Mouse (Mus musculus): ENCODE measurements around the gene Clip2. TPM values are rescaled to one million over a fixed set of nuclear protein-coding genes. Genes with fewer than 3 reads are reported as not detected.

Gene Clip2
- polyA plus RNA-seq, 1 experiment, result 20.3 TPM

GRCm38 (mm10) chr5:134468158-134468765 lies 84.0 kb downstream of the Clip2 start:
- no peak overlapping the region for H3K27ac ChIP-seq (ENCODE audit: insufficient read depth, low read length)
- no peaks in the 10 kb centered on the region for H3K4me1 ChIP-seq (ENCODE audit: control insufficient read depth, insufficient read depth, low read length)
- TF ChIP-seq CTCF (IDR thresholded peaks at IDR 0.05; ENCODE audit: borderline replicate concordance, insufficient read depth, low read length) (no peak), POLR2A (IDR thresholded peaks at IDR 0.05; ENCODE audit: low read depth, low read length) (no peak)
- H3K4me3 ChIP-seq (ENCODE audit: insufficient read depth, low read length), result no peak overlapping the region

GRCm38 (mm10) chr5:134467030-134467549 lies 85.1 kb downstream of the Clip2 start:
- no peaks in the 10 kb centered on the region for H3K4me1 ChIP-seq (ENCODE audit: control insufficient read depth, insufficient read depth, low read length)
- no peak overlapping the region for H3K27ac ChIP-seq (ENCODE audit: insufficient read depth, low read length)
- TF ChIP-seq CTCF (IDR thresholded peaks at IDR 0.05; ENCODE audit: borderline replicate concordance, insufficient read depth, low read length) (no peak), POLR2A (IDR thresholded peaks at IDR 0.05; ENCODE audit: low read depth, low read length) (no peak)
- H3K4me3 ChIP-seq (ENCODE audit: insufficient read depth, low read length), result no peak overlapping the region

- H3K4me1 ChIP-seq (ENCODE audit: control insufficient read depth, insufficient read depth, low read length), result no peaks in the 10 kb centered on the region
- H3K4me3 ChIP-seq (ENCODE audit: insufficient read depth, low read length), result no peak overlapping the region
- no peak overlapping the region for H3K27ac ChIP-seq (ENCODE audit: insufficient read depth, low read length)
- TF ChIP-seq POLR2A (IDR thresholded peaks at IDR 0.05; ENCODE audit: low read depth, low read length) (no peak), CTCF (IDR thresholded peaks at IDR 0.05; ENCODE audit: borderline replicate concordance, insufficient read depth, low read length) (no peak)
Observed at GRCm38 (mm10) chr5:134466296-134467029, 85.8 kb downstream of the Clip2 start.

GRCm38 (mm10) chr5:134465197-134465596 lies 87.0 kb downstream of the Clip2 start:
- TF ChIP-seq POLR2A (IDR thresholded peaks at IDR 0.05; ENCODE audit: low read depth, low read length) (no peak), CTCF (IDR thresholded peaks at IDR 0.05; ENCODE audit: borderline replicate concordance, insufficient read depth, low read length) (no peak)
- Histone ChIP-seq H3K4me1 (ENCODE audit: control insufficient read depth, insufficient read depth, low read length) (no peaks in the 10 kb centered on the region), H3K27ac (ENCODE audit: insufficient read depth, low read length) (no peak overlapping the region), H3K4me3 (ENCODE audit: insufficient read depth, low read length) (no peak overlapping the region)

GRCm38 (mm10) chr5:134464225-134464624 lies 88.0 kb downstream of the Clip2 start:
- no peak overlapping the region for H3K4me3 ChIP-seq (ENCODE audit: insufficient read depth, low read length)
- TF ChIP-seq POLR2A (IDR thresholded peaks at IDR 0.05; ENCODE audit: low read depth, low read length) (no peak), CTCF (IDR thresholded peaks at IDR 0.05; ENCODE audit: borderline replicate concordance, insufficient read depth, low read length) (no peak)
- no peak overlapping the region for H3K27ac ChIP-seq (ENCODE audit: insufficient read depth, low read length)

GRCm38 (mm10) chr5:134462731-134463130 lies 89.5 kb downstream of the Clip2 start:
- H3K27ac ChIP-seq (ENCODE audit: insufficient read depth, low read length), result no peak overlapping the region
- TF ChIP-seq POLR2A (IDR thresholded peaks at IDR 0.05; ENCODE audit: low read depth, low read length) (no peak), CTCF (IDR thresholded peaks at IDR 0.05; ENCODE audit: borderline replicate concordance, insufficient read depth, low read length) (no peak)
- no peaks in the 10 kb centered on the region for H3K4me1 ChIP-seq (ENCODE audit: control insufficient read depth, insufficient read depth, low read length)
- no peak overlapping the region for H3K4me3 ChIP-seq (ENCODE audit: insufficient read depth, low read length)

More at GRCm38 (mm10) chr5:134464225-134464624, 88.0 kb downstream of the Clip2 start:
- no peaks in the 10 kb centered on the region for H3K4me1 ChIP-seq (ENCODE audit: control insufficient read depth, insufficient read depth, low read length)

- TF ChIP-seq POLR2A (IDR thresholded peaks at IDR 0.05; ENCODE audit: low read depth, low read length), result no peak
- TF ChIP-seq CTCF (IDR thresholded peaks at IDR 0.05; ENCODE audit: borderline replicate concordance, insufficient read depth, low read length), result no peak
- Histone ChIP-seq H3K4me1 (ENCODE audit: control insufficient read depth, insufficient read depth, low read length) (no peaks in the 10 kb centered on the region), H3K4me3 (ENCODE audit: insufficient read depth, low read length) (no peak overlapping the region)
Observed at GRCm38 (mm10) chr5:134462316-134462715, 89.9 kb downstream of the Clip2 start.

GRCm38 (mm10) chr5:134460546-134460945 lies 91.7 kb downstream of the Clip2 start:
- H3K4me1 ChIP-seq (ENCODE audit: control insufficient read depth, insufficient read depth, low read length), result no peaks in the 10 kb centered on the region
- H3K4me3 ChIP-seq (ENCODE audit: insufficient read depth, low read length), result no peak overlapping the region
- TF ChIP-seq CTCF (IDR thresholded peaks at IDR 0.05; ENCODE audit: borderline replicate concordance, insufficient read depth, low read length), result no peak
- TF ChIP-seq POLR2A (IDR thresholded peaks at IDR 0.05; ENCODE audit: low read depth, low read length), result no peak
- no peak overlapping the region for H3K27ac ChIP-seq (ENCODE audit: insufficient read depth, low read length)

More at GRCm38 (mm10) chr5:134462316-134462715, 89.9 kb downstream of the Clip2 start:
- H3K27ac ChIP-seq (ENCODE audit: insufficient read depth, low read length), result no peak overlapping the region

- TF ChIP-seq CTCF (IDR thresholded peaks at IDR 0.05; ENCODE audit: borderline replicate concordance, insufficient read depth, low read length) (no peak), POLR2A (IDR thresholded peaks at IDR 0.05; ENCODE audit: low read depth, low read length) (no peak)
- Histone ChIP-seq H3K27ac (ENCODE audit: insufficient read depth, low read length) (no peak overlapping the region), H3K4me1 (ENCODE audit: control insufficient read depth, insufficient read depth, low read length) (0 out of 2 replicates have a peak, but pooled peaks cover 1% of the 10 kb centered on the region), H3K4me3 (ENCODE audit: insufficient read depth, low read length) (no peak overlapping the region)
Observed at GRCm38 (mm10) chr5:134459096-134459495, 93.1 kb downstream of the Clip2 start.

GRCm38 (mm10) chr5:134458416-134458815 lies 93.8 kb downstream of the Clip2 start:
- Histone ChIP-seq H3K27ac (ENCODE audit: insufficient read depth, low read length) (no peak overlapping the region), H3K4me3 (ENCODE audit: insufficient read depth, low read length) (no peak overlapping the region), H3K4me1 (ENCODE audit: control insufficient read depth, insufficient read depth, low read length) (peaks cover 7% of the 10 kb centered on the region; the same call in 1 of the 2 replicates)
- TF ChIP-seq POLR2A (IDR thresholded peaks at IDR 0.05; ENCODE audit: low read depth, low read length) (no peak), CTCF (IDR thresholded peaks at IDR 0.05; ENCODE audit: borderline replicate concordance, insufficient read depth, low read length) (no peak)
